Mouse (Mus musculus) CH12.LX (cell line): ENCODE data around the gene Timeless. TPM values are rescaled to one million over a fixed set of nuclear protein-coding genes. Genes with fewer than 3 reads are reported as not detected.

Source experiments
- DNase-seq: peaks from one replicate; pipeline ENCODE4 v3.0.0-alpha.2; 2013; ENCODE audit errors: extremely low read depth
- H3K27ac ChIP-seq: 2 replicates; pipeline ENCODE4 v1.5.1; 2012; ENCODE audit warnings: low read depth, mild to moderate bottlenecking, control low read depth, moderate library complexity; ENCODE audit not compliant: insufficient read depth
- H3K27me3 ChIP-seq: replicated peaks from 2 replicates; pipeline ENCODE3; 2012; ENCODE audit warnings: inconsistent platforms
- H3K36me3 ChIP-seq, 2 experiments: replicated peaks in 1 of 2; 2 replicates each; pipeline versions ENCODE3 to v1.6.1; 2012; ENCODE audit warnings: inconsistent platforms in 1 of 2, low read length in 1 of 2, mild to moderate bottlenecking in 1 of 2, mixed read lengths in 1 of 2, moderate library complexity in 1 of 2; ENCODE audit not compliant: control insufficient read depth in 1 of 2, insufficient read depth in 1 of 2
- H3K4me1 ChIP-seq, 2 experiments: 2 replicates each; pipeline ENCODE4 v1.6.1; 2012; ENCODE audit warnings: inconsistent platforms in 1 of 2, moderate library complexity in 1 of 2; ENCODE audit not compliant: insufficient read depth in 2 of 2, control insufficient read depth in 1 of 2
- H3K4me2 ChIP-seq: 2 replicates; pipeline ENCODE4 v1.6.1; 2012; ENCODE audit warnings: low read depth, mild to moderate bottlenecking, control low read depth; ENCODE audit not compliant: poor library complexity, insufficient read depth, severe bottlenecking
- H3K4me3 ChIP-seq, 3 experiments: fragments of 150-350 bp in 1 of 3; sonication (generic) in 1 of 3; replicated peaks in 1 of 3; 2 replicates each; pipeline versions ENCODE3 to v1.5.1; 2011 to 2012; ENCODE audit warnings: low read depth in 2 of 3, low read length in 2 of 3, mild to moderate bottlenecking in 2 of 3, moderate library complexity in 2 of 3, control low read depth in 1 of 3, improper control_type of control experiment in 1 of 3, inconsistent platforms in 1 of 3, mixed read lengths in 1 of 3; ENCODE audit not compliant: poor library complexity in 1 of 3
- H3K79me2 ChIP-seq: replicated peaks from 2 replicates; pipeline ENCODE4 v1.6.1; 2012; ENCODE audit warnings: mild to moderate bottlenecking, moderate library complexity; ENCODE audit not compliant: control insufficient read depth, poor library complexity, insufficient read depth, severe bottlenecking; ENCODE audit errors: extremely low read depth
- H3K9ac ChIP-seq: 2 replicates; pipeline ENCODE4 v1.6.1; 2012; ENCODE audit warnings: low read depth, mild to moderate bottlenecking, control low read depth, moderate library complexity; ENCODE audit not compliant: insufficient read depth
- H3K9me3 ChIP-seq: replicated peaks from 2 replicates; pipeline ENCODE3; 2012; ENCODE audit warnings: low read length, inconsistent platforms, mixed read lengths
- BHLHE40 ChIP-seq: IDR thresholded peaks from 2 replicates; pipeline ENCODE4 v1.6.1; 2011; ENCODE audit warnings: mild to moderate bottlenecking, low read depth, low read length, improper control_type of control experiment
- CHD1 ChIP-seq: IDR thresholded peaks from 2 replicates; pipeline ENCODE4 v1.6.1; 2012; ENCODE audit warnings: low read depth, low read length, improper control_type of control experiment, inconsistent platforms
- CTCF ChIP-seq, 2 experiments: IDR thresholded peaks in 1 of 2; conservative IDR thresholded peaks in 1 of 2; 2 replicates each; pipeline ENCODE4 v1.5.1; 2011 to 2012; ENCODE audit warnings: low read depth in 2 of 2, low read length in 2 of 2, improper control_type of control experiment in 1 of 2, inconsistent platforms in 1 of 2, mild to moderate bottlenecking in 1 of 2, moderate library complexity in 1 of 2
- E2F4 ChIP-seq: IDR thresholded peaks from 2 replicates; pipeline ENCODE4 v1.6.1; 2011; ENCODE audit warnings: low read depth, low read length, improper control_type of control experiment; ENCODE audit not compliant: insufficient replicate concordance
- ELF1 ChIP-seq: IDR thresholded peaks from 2 replicates; pipeline ENCODE4 v1.6.1; 2014; ENCODE audit warnings: low read depth, mild to moderate bottlenecking, inconsistent platforms, low read length, improper control_type of control experiment
- EP300 ChIP-seq: IDR thresholded peaks from 2 replicates; pipeline ENCODE4 v1.6.1; 2011; ENCODE audit warnings: low read length, improper control_type of control experiment
- ETS1 ChIP-seq: conservative IDR thresholded peaks from 2 replicates; pipeline ENCODE4 v1.6.1; 2012; ENCODE audit warnings: low read depth, mild to moderate bottlenecking, inconsistent platforms, low read length, improper control_type of control experiment, moderate library complexity
- HCFC1 ChIP-seq: IDR thresholded peaks from 2 replicates; pipeline ENCODE4 v1.6.1; 2012; ENCODE audit warnings: low read depth, mild to moderate bottlenecking, inconsistent platforms, low read length, improper control_type of control experiment
- IRF4 ChIP-seq: IDR thresholded peaks from 2 replicates; pipeline ENCODE4 v1.6.1; 2014; ENCODE audit warnings: low read depth, mild to moderate bottlenecking, inconsistent platforms, low read length, improper control_type of control experiment
- JUN ChIP-seq: IDR thresholded peaks from 2 replicates; pipeline ENCODE4 v1.6.1; 2011; ENCODE audit warnings: low read depth, mild to moderate bottlenecking, low read length, improper control_type of control experiment, moderate library complexity; ENCODE audit not compliant: insufficient read depth
- JUND ChIP-seq: conservative IDR thresholded peaks from 2 replicates; pipeline ENCODE4 v1.6.1; 2011; ENCODE audit warnings: low read depth, low read length, improper control_type of control experiment
- MAX ChIP-seq: IDR thresholded peaks from 2 replicates; pipeline ENCODE4 v1.6.1; 2011; ENCODE audit warnings: low read length, improper control_type of control experiment
- MAZ ChIP-seq: IDR thresholded peaks from 2 replicates; pipeline ENCODE4 v1.6.1; 2012; ENCODE audit warnings: low read depth, mild to moderate bottlenecking, inconsistent platforms, low read length, improper control_type of control experiment, moderate library complexity
- MEF2A ChIP-seq: IDR thresholded peaks from 2 replicates; pipeline ENCODE4 v1.6.1; 2014; ENCODE audit warnings: low read depth, mild to moderate bottlenecking, inconsistent platforms, low read length, improper control_type of control experiment, borderline replicate concordance
- MXI1 ChIP-seq: IDR thresholded peaks from 2 replicates; pipeline ENCODE4 v1.6.1; 2011; ENCODE audit warnings: mild to moderate bottlenecking, low read depth, low read length, improper control_type of control experiment
- MYC ChIP-seq: IDR thresholded peaks from 2 replicates; pipeline ENCODE4 v1.6.1; 2011; ENCODE audit warnings: low read depth, mild to moderate bottlenecking, improper control_type of control experiment, low read length
- NELFE ChIP-seq: IDR thresholded peaks from 2 replicates; pipeline ENCODE4 v1.6.1; 2011; ENCODE audit warnings: low read depth, low read length, improper control_type of control experiment
- NRF1 ChIP-seq: IDR thresholded peaks from 2 replicates; pipeline ENCODE4 v1.6.1; 2014; ENCODE audit warnings: low read depth, mild to moderate bottlenecking, inconsistent platforms, low read length, improper control_type of control experiment, moderate library complexity
- PAX5 ChIP-seq: IDR thresholded peaks from 2 replicates; pipeline ENCODE4 v1.6.1; 2012; ENCODE audit warnings: low read length, inconsistent platforms, mixed read lengths
- POLR2A ChIP-seq: IDR thresholded peaks from 2 replicates; pipeline ENCODE4 v1.6.1; 2011; ENCODE audit warnings: low read depth, mild to moderate bottlenecking, improper control_type of control experiment, low read length
- POLR2AphosphoS2 ChIP-seq: IDR thresholded peaks from 2 replicates; pipeline ENCODE4 v1.6.1; 2011; ENCODE audit warnings: low read depth, low read length, improper control_type of control experiment
- RAD21 ChIP-seq: IDR thresholded peaks from 2 replicates; pipeline ENCODE4 v1.6.1; 2011; ENCODE audit warnings: low read depth, mild to moderate bottlenecking, low read length, improper control_type of control experiment, moderate library complexity
- RCOR1 ChIP-seq: conservative IDR thresholded peaks from 2 replicates; pipeline ENCODE4 v1.6.1; 2012; ENCODE audit warnings: low read depth, mild to moderate bottlenecking, inconsistent platforms, low read length, improper control_type of control experiment
- SMC3 ChIP-seq: IDR thresholded peaks from 2 replicates; pipeline ENCODE4 v1.6.1; 2011; ENCODE audit warnings: low read depth, low read length, improper control_type of control experiment
- TBP ChIP-seq: conservative IDR thresholded peaks from 2 replicates; pipeline ENCODE4 v1.6.1; 2011; ENCODE audit warnings: low read depth, low read length, improper control_type of control experiment
- UBTF ChIP-seq: IDR thresholded peaks from 2 replicates; pipeline ENCODE4 v1.6.1; 2012; ENCODE audit warnings: low read depth, mild to moderate bottlenecking, inconsistent platforms, low read length, improper control_type of control experiment, moderate library complexity
- USF1 ChIP-seq: IDR thresholded peaks from 2 replicates; pipeline ENCODE4 v1.6.1; 2014; ENCODE audit warnings: low read depth, mild to moderate bottlenecking, inconsistent platforms, low read length, improper control_type of control experiment
- USF2 ChIP-seq: conservative IDR thresholded peaks from 2 replicates; pipeline ENCODE4 v1.6.1; 2011; ENCODE audit warnings: low read depth, low read length, improper control_type of control experiment
- ZKSCAN1 ChIP-seq: IDR thresholded peaks from 2 replicates; pipeline ENCODE4 v1.6.1; 2012; ENCODE audit warnings: low read depth, inconsistent platforms, low read length, improper control_type of control experiment, borderline replicate concordance
- dilution Hi-C: fragments of 300-500 bp; cut with MboI; formaldehyde crosslinking; loops from 2 replicates; pipeline ENCODE4 v1.14.3; 2020; ENCODE audit warnings: low sequenced_read_pairs; ENCODE audit not compliant: extremely low pct_unique_long_range_greater_than_20kb, extremely low pct_ligation_motif_present
- in situ Hi-C: fragments of 300-500 bp; cut with MboI; formaldehyde crosslinking; loops from 3 replicates; pipeline ENCODE4 v1.14.3; 2019; ENCODE audit warnings: low sequenced_read_pairs, low pct_ligation_motif_present, low pct_unique_long_range_greater_than_20kb, mixed read lengths
- polyA plus RNA-seq: library from polyadenylated mRNA; unstranded; fragments of >175 nt; gene quantifications from 2 replicates; pipeline ENCODE4 v1.2.1, GENCODE M21; 2012; ENCODE audit warnings: low read depth; ENCODE audit not compliant: insufficient read length
- total RNA-seq, 2 experiments: library from RNA; depleted of rRNA; stranded (reverse); fragments of 300-350 nt in 1 of 2; fragments of >200 nt in 1 of 2; gene quantifications; 2 replicates each; pipeline ENCODE4 v1.2.3; 2012 to 2014

The Timeless gene
- total and polyA plus RNA-seq, 3 experiments: 31.7 to 65.9 (median 47.2) TPM

DNA sequence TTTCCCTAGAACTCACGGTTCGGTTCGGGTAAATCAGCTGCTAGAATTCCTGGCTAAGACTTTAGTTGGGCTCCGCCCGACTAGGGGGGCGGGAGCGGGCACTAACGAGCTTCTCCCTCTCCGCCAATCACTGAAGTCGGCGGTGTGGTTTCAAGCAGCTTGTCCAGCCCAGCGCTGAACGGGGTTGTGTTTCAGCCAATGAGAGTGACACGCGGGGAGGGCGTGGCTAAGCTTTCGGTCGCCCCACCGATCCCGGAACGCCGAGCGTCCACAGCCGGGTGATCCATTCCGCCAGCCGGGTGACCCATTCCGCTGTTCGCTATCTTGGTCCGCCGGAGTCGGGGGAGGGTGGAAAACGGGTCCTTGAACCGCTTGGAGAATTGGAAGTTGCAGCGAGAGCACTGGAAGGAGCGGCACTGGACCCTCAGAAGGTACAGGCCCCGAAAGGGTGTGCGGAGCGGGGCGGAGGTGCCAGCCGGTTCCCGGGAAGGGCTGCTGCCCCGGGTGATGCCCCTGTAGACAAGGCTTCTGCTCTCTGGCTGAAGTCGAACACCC, 38.5 kb downstream of the Timeless start, which contains the start of gene Stat2 (continued):
- TF ChIP-seq CHD1: no peak
- peak; percentile 52 for TF ChIP-seq MAX
- peak; percentile 46 for TF ChIP-seq ETS1
- peak; percentile 82 for TF ChIP-seq MAZ
- TF ChIP-seq ZKSCAN1: no peak
- TF ChIP-seq PAX5: no peak
- peak; percentile 91 for TF ChIP-seq POLR2A
- peak; percentile 86 for TF ChIP-seq NELFE
- TF ChIP-seq MYC: peak; percentile 49; the same call in 1 of the 2 replicates
- TF ChIP-seq E2F4: no peak
- no peak for TF ChIP-seq EP300
- no peak for TF ChIP-seq JUND

DNA sequence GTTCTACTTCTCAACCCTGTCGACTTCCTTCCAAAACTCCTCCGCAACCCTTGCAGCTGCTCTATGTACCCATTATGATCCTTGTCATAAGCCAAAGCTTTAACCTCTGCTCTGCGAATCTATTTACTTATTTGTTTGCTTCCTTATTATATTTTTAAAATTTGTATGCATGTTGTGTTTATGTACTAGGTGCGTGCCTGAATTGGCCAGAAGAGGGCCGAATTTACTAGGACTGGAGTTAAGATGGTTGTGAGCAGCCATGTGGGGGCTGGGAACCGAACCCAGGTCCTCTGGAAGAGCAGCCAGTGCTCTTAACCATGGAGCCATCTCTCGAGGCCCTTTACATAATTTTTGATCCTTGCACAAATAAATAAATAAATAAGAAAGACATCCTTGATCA, 39.0 kb downstream of the Timeless start:
- no peaks in the 10 kb centered on the region for H3K27me3 ChIP-seq
- in situ Hi-C loops (no loop called here), dilution Hi-C loops (no loop called here)
- peak overlapping the region; percentile 19 for H3K4me2 ChIP-seq
- TF ChIP-seq CTCF (conservative IDR thresholded peaks at IDR 0.05 in 1 of 2, IDR thresholded peaks at IDR 0.05 in 1 of 2; ENCODE audit: low read depth in 2 of 2, low read length in 2 of 2) (0 out of 4 replicates have a peak, but pooled peaks of 1 of the 2 experiments have one; percentile 10), TBP (no peak)
- peak overlapping the region; percentile 48 for H3K9ac ChIP-seq
- peaks cover 0 to 15% of the 10 kb centered on the region in 2 experiments for H3K36me3 ChIP-seq
- peak; percentile 34 for DNase-seq
- H3K9me3 ChIP-seq: no peaks in the 10 kb centered on the region
- peak overlapping the region; percentile 74 to 89 (median 88) for H3K4me3 ChIP-seq
- H3K27ac ChIP-seq: no peak overlapping the region
- peaks cover 3% of the 10 kb centered on the region for H3K79me2 ChIP-seq
- peaks cover 5 to 21% of the 10 kb centered on the region in 2 experiments; a peak in 2 of 4 replicates for H3K4me1 ChIP-seq

DNA sequence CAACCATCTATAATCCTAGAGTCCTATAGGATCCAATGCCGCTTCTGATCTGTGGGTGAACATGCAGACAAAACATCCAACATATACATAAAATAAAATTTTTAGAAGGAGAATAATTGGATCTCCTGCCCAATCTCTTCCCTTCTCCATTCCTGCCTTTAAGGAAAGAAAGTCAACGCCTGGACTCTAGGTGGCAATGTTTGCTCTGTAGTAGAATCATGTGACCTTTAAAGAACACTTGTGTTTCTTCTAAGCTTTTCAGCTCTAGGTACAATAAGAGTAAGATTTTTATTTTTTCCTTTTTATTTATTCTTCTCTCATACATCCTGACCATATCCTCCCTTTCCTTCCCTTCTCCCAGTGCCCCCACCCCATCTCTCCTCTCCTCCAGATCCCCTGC, 40.0 kb downstream of the Timeless start:
- DNase-seq: no peak
- Histone ChIP-seq H3K27ac (no peak overlapping the region), H3K79me2 (peaks cover 3% of the 10 kb centered on the region), H3K4me2 (no peak overlapping the region), H3K36me3 (peaks cover 4 to 24% of the 10 kb centered on the region in 2 experiments), H3K27me3 (no peaks in the 10 kb centered on the region), H3K9ac (no peak overlapping the region), H3K9me3 (no peaks in the 10 kb centered on the region), H3K4me3 (no peak overlapping the region), H3K4me1 (peaks cover 5 to 21% of the 10 kb centered on the region in 2 experiments; a peak in 2 of 4 replicates)
- TF ChIP-seq HCFC1 (no peak), BHLHE40 (no peak), SMC3 (no peak), PAX5 (no peak), ETS1 (no peak), POLR2AphosphoS2 (no peak), EP300 (no peak), MEF2A (no peak), CTCF (conservative IDR thresholded peaks at IDR 0.05 in 1 of 2, IDR thresholded peaks at IDR 0.05 in 1 of 2; ENCODE audit: low read depth in 2 of 2, low read length in 2 of 2) (peak in 1 of 2 experiments; percentile 48; a peak in 2 of 4 replicates), MYC (no peak), UBTF (no peak), IRF4 (no peak), RCOR1 (no peak), JUN (no peak), USF2 (peak; percentile 22; the same call in 1 of the 2 replicates), MXI1 (no peak), RAD21 (peak; percentile 22), MAZ (no peak), MAX (no peak), NELFE (no peak), USF1 (peak; percentile 39; the same call in 1 of the 2 replicates), NRF1 (no peak), ELF1 (no peak), CHD1 (no peak)
- in situ Hi-C loops: no loop called here
- dilution Hi-C loops: no loop called here
